Mouse (Mus musculus): ENCODE measurements around the gene Nlrc5. TPM values are rescaled to one million over a fixed set of nuclear protein-coding genes. Genes with fewer than 3 reads are reported as not detected.

Gene Nlrc5
- polyA plus RNA-seq, 1 experiment, result 3.4 TPM

GRCm38 (mm10) chr8:94549482-94549881 lies 115.3 kb downstream of the Nlrc5 start:
- no peak overlapping the region for H3K4me3 ChIP-seq (replicated peaks)
- H3K36me3 ChIP-seq (replicated peaks; ENCODE audit: low read length), result no peaks in the 10 kb centered on the region
- TF ChIP-seq GATA1 (IDR thresholded peaks at IDR 0.05; ENCODE audit: borderline replicate concordance, low read length) (no peak), FLI1 (IDR thresholded peaks at IDR 0.05; ENCODE audit: low read length) (no peak)
- H3K4me1 ChIP-seq, result peaks cover 46% of the 10 kb centered on the region
- no peaks in the 10 kb centered on the region for H3K9me3 ChIP-seq
- peaks cover 60% of the 10 kb centered on the region for H3K27me3 ChIP-seq (replicated peaks)

DNA sequence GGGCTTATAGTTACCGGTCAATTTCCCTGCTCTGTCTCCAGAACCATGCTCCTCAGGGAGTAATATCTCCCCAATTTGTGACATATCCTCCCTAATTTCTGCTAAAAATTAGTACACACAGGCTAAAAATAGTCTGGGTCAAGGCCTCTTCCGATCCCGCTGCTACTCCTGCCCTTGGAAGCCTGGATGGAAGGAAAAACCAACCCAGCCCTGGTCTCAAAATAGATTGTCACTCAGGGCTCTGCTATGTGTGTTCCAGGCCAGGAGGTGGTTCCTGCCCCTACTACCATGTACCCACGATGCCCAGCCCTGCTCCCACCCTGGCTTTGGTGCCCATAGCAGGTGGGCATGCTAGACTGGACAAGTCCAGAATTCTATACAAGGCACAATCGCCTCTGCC lies 115.8 kb downstream of the Nlrc5 start:
- H3K9me3 ChIP-seq, result no peaks in the 10 kb centered on the region
- H3K36me3 ChIP-seq (replicated peaks; ENCODE audit: low read length), result no peaks in the 10 kb centered on the region
- no peak overlapping the region for H3K4me3 ChIP-seq (replicated peaks)
- TF ChIP-seq FLI1 (IDR thresholded peaks at IDR 0.05; ENCODE audit: low read length) (no peak), GATA1 (IDR thresholded peaks at IDR 0.05; ENCODE audit: borderline replicate concordance, low read length) (no peak)
- peaks cover 46% of the 10 kb centered on the region for H3K4me1 ChIP-seq
- peaks cover 64% of the 10 kb centered on the region for H3K27me3 ChIP-seq (replicated peaks)

DNA sequence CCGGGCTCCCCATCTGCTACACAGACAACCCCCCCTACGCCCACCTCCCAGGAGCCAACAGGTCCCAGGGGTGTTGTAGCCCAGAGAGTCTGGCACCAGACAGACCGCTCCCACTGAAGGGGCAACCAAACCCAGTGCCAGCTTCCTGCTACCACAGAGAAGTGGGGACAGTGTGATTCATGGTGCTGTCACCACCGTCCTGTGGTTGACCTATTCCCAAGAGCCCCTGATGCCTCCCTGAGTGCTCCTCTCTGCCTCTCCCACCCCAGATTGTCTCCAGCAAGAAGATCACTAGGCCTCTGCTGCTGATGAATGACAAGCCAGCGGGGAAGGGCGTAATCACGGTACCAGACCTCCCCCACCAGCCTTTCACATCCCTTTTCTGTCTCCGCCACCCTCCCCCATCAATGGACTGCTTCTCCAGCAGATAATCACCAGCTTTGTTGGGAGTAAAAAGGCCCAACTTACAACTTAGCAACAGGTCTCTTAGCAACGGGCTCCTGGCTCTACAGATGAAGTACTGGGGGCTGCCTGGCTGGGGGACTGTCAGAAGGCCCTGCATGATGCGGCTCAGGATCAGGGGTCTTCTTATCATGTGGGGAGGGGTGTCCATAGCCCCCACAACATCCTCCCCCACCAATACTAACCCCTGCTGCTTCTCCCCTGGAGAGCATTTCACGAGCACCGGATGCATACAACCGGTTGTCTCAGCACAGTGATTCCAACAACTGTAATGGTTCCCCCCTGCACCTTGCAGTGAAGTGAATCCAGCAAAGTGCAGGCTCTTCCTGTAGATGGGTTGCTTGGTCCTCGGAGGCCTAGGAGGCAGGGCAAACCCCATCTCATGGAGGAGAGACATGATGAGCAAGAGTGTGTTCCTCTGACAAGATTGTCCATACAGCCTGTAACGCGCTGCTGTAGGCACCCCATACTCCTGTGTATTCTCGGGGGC lies 117.6 kb downstream of the Nlrc5 start:
- Histone ChIP-seq H3K4me1 (peaks cover 42% of the 10 kb centered on the region), H3K36me3 (replicated peaks; ENCODE audit: low read length) (no peaks in the 10 kb centered on the region), H3K27me3 (replicated peaks) (peaks cover 63% of the 10 kb centered on the region), H3K9me3 (no peaks in the 10 kb centered on the region), H3K4me3 (replicated peaks) (no peak overlapping the region)
- no peak for TF ChIP-seq FLI1 (IDR thresholded peaks at IDR 0.05; ENCODE audit: low read length)
- no peak for TF ChIP-seq GATA1 (IDR thresholded peaks at IDR 0.05; ENCODE audit: borderline replicate concordance, low read length)

DNA sequence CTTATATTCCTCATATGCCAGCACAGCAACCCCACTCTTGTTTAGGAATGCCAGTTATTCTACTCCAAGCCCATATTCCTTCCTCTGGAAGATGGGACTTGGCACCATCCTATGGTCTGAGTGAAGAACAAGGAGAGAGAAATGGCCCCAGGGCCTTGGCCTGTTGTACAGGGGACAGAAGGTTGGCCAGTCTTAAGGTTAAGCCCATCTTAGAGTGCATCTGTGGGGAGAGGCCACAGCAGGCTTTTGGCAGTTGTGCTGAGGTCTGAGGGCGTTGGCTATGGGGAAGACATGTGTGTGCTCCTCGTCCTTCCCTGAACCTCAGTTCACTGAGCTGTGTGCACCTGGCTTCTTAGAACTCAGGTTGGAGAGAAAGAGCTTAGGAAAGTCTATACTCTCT lies 118.5 kb downstream of the Nlrc5 start:
- H3K9me3 ChIP-seq, result no peaks in the 10 kb centered on the region
- TF ChIP-seq GATA1 (IDR thresholded peaks at IDR 0.05; ENCODE audit: borderline replicate concordance, low read length) (no peak), FLI1 (IDR thresholded peaks at IDR 0.05; ENCODE audit: low read length) (no peak)
- no peak overlapping the region for H3K4me3 ChIP-seq (replicated peaks)
- H3K36me3 ChIP-seq (replicated peaks; ENCODE audit: low read length), result no peaks in the 10 kb centered on the region
- H3K27me3 ChIP-seq (replicated peaks), result peaks cover 64% of the 10 kb centered on the region
- H3K4me1 ChIP-seq, result peaks cover 51% of the 10 kb centered on the region

DNA sequence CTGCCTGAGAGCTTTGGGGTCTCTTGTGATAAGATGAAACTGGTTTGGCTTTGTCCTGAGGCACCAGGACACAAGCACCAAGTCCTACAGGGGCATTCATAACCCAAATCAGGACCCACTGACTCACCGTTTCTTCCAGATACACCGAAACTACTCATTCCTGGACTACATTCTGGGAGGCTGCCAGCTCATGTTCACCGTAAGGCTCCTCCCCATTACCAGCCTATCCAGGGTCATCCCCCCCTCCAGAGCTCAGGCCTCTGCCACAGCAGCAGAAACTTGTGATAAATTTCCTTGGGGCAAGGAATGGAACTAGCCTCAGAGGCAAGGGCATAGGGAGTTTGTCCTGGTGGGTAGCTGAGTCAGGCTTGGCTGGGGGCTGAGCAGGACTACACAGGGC lies 123.1 kb downstream of the Nlrc5 start:
- H3K4me1 ChIP-seq, result peaks cover 21% of the 10 kb centered on the region

DNA sequence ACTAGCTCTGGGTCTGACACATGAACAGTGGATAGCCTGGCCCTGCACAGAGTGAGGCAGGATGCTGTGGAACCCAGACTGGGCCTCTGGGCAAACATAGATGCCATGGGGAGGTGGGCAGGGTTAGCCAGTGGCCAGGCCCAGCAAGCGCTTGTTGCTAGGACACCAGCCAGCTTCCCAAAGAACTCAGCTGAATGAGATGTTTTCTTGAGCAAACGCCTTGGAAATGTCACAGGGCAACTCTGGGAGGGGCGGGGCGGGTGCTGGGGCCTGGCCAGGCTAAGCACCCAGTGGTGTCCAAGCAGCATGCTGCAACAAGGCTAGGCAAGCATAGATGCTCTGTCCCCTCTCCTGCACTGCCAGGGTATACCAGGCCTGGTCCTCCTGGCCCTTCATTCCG lies 127.1 kb downstream of the Nlrc5 start:
- H3K4me1 ChIP-seq, result peaks cover 27% of the 10 kb centered on the region
- no peaks in the 10 kb centered on the region for H3K36me3 ChIP-seq (replicated peaks; ENCODE audit: low read length)
- TF ChIP-seq GATA1 (IDR thresholded peaks at IDR 0.05; ENCODE audit: borderline replicate concordance, low read length) (no peak), FLI1 (IDR thresholded peaks at IDR 0.05; ENCODE audit: low read length) (no peak)
- no peak overlapping the region for H3K4me3 ChIP-seq (replicated peaks)
- peaks cover 82% of the 10 kb centered on the region for H3K27me3 ChIP-seq (replicated peaks)
- no peaks in the 10 kb centered on the region for H3K9me3 ChIP-seq

More for the DNA sequence above, 123.1 kb downstream of the Nlrc5 start:
- Histone ChIP-seq H3K27me3 (replicated peaks) (peaks cover 80% of the 10 kb centered on the region), H3K9me3 (no peaks in the 10 kb centered on the region), H3K4me3 (replicated peaks) (no peak overlapping the region), H3K36me3 (replicated peaks; ENCODE audit: low read length) (no peaks in the 10 kb centered on the region)
- TF ChIP-seq FLI1 (IDR thresholded peaks at IDR 0.05; ENCODE audit: low read length), result no peak
- TF ChIP-seq GATA1 (IDR thresholded peaks at IDR 0.05; ENCODE audit: borderline replicate concordance, low read length), result no peak

GRCm38 (mm10) chr8:94564421-94564820 lies 130.3 kb downstream of the Nlrc5 start:
- Histone ChIP-seq H3K9me3 (no peaks in the 10 kb centered on the region), H3K27me3 (replicated peaks) (peaks cover 66% of the 10 kb centered on the region), H3K4me3 (replicated peaks) (no peak overlapping the region)

DNA sequence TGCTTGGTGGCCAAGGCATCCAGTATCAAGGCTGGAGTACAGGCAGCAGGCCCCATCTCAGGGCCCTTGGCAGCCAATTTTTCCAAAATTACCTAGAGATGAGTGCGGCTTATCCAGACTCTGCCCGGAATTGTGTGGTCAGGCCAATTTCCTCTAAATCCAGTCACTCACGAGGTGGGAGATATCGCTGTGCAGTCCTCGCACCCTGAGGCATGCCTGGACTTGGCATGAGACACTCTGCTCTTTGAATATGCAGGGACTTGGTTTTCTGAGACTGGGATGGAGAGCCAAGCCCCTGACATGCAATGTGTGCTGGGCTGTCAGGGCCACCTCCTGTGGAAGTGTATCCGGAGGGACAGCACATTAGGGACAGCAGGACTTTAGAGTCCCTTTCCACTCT lies 131.9 kb downstream of the Nlrc5 start:
- no peaks in the 10 kb centered on the region for H3K9me3 ChIP-seq
- H3K27me3 ChIP-seq (replicated peaks), result peaks cover 55% of the 10 kb centered on the region

More at GRCm38 (mm10) chr8:94564421-94564820, 130.3 kb downstream of the Nlrc5 start:
- no peaks in the 10 kb centered on the region for H3K36me3 ChIP-seq (replicated peaks; ENCODE audit: low read length)
- TF ChIP-seq FLI1 (IDR thresholded peaks at IDR 0.05; ENCODE audit: low read length), result no peak
- no peak for TF ChIP-seq GATA1 (IDR thresholded peaks at IDR 0.05; ENCODE audit: borderline replicate concordance, low read length)
- H3K4me1 ChIP-seq, result peaks cover 50% of the 10 kb centered on the region

DNA sequence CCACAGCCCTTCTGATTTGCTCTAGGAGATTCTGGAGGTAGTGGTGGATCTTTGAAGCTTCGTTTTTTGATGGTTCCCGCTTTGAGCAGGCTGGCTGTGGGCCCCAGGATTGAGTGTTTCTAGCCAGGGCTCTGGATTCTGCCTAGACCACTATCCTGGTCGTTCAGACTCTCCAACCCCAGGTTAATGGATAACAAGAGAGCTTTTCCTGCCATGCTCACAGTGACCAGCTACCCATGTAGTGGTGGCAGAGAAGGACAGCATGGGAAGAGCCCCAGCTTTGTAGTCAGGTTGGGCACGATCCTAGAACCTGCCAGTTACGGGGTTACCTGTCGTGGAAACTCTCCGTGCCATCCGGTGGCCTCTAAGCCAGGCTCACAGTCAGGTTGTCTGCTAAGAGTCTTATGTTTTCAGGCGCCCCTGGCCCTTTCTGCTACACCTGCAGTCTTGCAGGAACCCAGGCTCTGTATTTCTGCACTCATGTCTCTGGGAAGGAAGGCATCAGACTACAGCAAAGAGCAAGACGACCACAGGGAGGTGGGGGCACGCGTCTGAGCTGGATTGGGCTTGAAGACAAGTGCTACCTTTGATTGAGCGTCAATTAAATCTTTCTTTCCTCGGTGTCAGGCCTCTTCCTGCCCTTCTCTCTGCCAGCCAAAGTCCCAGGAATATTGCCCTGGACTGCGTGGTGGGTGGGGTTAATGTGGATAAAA lies 132.4 kb downstream of the Nlrc5 start:
- Histone ChIP-seq H3K9me3 (no peaks in the 10 kb centered on the region), H3K4me1 (peaks cover 72% of the 10 kb centered on the region), H3K27me3 (replicated peaks) (peaks cover 49% of the 10 kb centered on the region), H3K4me3 (replicated peaks) (no peak overlapping the region), H3K36me3 (replicated peaks; ENCODE audit: low read length) (peaks cover 10% of the 10 kb centered on the region)
- TF ChIP-seq GATA1 (IDR thresholded peaks at IDR 0.05; ENCODE audit: borderline replicate concordance, low read length) (no peak), FLI1 (IDR thresholded peaks at IDR 0.05; ENCODE audit: low read length) (no peak)

More for the DNA sequence above, 131.9 kb downstream of the Nlrc5 start:
- TF ChIP-seq FLI1 (IDR thresholded peaks at IDR 0.05; ENCODE audit: low read length) (no peak), GATA1 (IDR thresholded peaks at IDR 0.05; ENCODE audit: borderline replicate concordance, low read length) (no peak)
- Histone ChIP-seq H3K4me1 (peaks cover 66% of the 10 kb centered on the region), H3K4me3 (replicated peaks) (no peak overlapping the region), H3K36me3 (replicated peaks; ENCODE audit: low read length) (peaks cover 7% of the 10 kb centered on the region)

All from megakaryocyte, embryonic 14.5 days (primary cell).